Mouse (Mus musculus): ENCODE measurements around the gene Fam205c. TPM values are rescaled to one million over a fixed set of nuclear protein-coding genes. Genes with fewer than 3 reads are reported as not detected.
"Not testable (repeated sequence)": the region's sequence is repeated elsewhere in the genome, so short reads cannot be mapped to it uniquely, and the experiment has no call there.

The Fam205c gene
- polyA plus RNA-seq, 2 experiments, result not detected

DNA sequence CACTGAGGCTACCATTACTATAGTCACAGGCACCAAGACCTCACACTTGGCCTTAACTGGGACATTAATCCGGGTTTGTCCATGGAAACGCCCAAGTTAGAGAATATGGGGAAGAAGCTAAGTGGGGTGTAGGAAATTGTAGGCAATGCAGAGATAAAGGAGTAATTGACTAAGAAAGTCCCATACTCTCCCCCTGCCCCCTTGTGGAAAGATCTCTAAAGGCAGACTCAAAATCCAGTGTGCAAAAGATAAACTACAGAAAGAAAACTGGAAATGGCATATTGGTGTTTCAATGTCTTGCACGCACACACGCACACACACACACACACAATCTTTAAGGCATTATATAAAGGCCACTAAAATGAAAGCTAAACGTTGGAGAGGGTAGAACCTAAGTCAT lies 3.3 kb downstream of the Fam205c start:
- H3K4me1 ChIP-seq (ENCODE audit: control insufficient read depth, insufficient read depth, low read length), result no peaks in the 10 kb centered on the region
- H3K27ac ChIP-seq (replicated peaks; ENCODE audit: low read depth, low read length), result no peak overlapping the region
- TF ChIP-seq POLR2A (IDR thresholded peaks at IDR 0.05; ENCODE audit: borderline replicate concordance, extremely low read depth, insufficient read depth, insufficient read length), result no peak
- ATAC-seq (ENCODE audit: low FRiP score, low read depth) (no peak), DNase-seq (ENCODE audit: low spot score) (no peak)
- no peaks in the 10 kb centered on the region for H3K27me3 ChIP-seq (ENCODE audit: control insufficient read depth, insufficient read depth, low read length)
- no peak overlapping the region for H3K9ac ChIP-seq (ENCODE audit: low read depth, low read length, severe bottlenecking)
- no peaks in the 10 kb centered on the region for H3K9me3 ChIP-seq (ENCODE audit: control insufficient read depth, low read length)
- no peaks in the 10 kb centered on the region for H3K36me3 ChIP-seq (ENCODE audit: control insufficient read depth, insufficient read depth, low read length)
- no peak overlapping the region for H3K4me2 ChIP-seq (replicated peaks; ENCODE audit: low read depth, low read length, severe bottlenecking)
- WGBS, result 76% methylated on average over 5 of the region's 5 CpGs
- H3K4me3 ChIP-seq (replicated peaks; ENCODE audit: low read length), result no peak overlapping the region

- Histone ChIP-seq H3K27me3 (ENCODE audit: control insufficient read depth, insufficient read depth, low read length) (no peaks in the 10 kb centered on the region), H3K4me3 (replicated peaks; ENCODE audit: low read length) (no peak overlapping the region), H3K9ac (ENCODE audit: low read depth, low read length, severe bottlenecking) (no peak overlapping the region), H3K4me2 (replicated peaks; ENCODE audit: low read depth, low read length, severe bottlenecking) (no peak overlapping the region), H3K36me3 (ENCODE audit: control insufficient read depth, insufficient read depth, low read length) (no peaks in the 10 kb centered on the region), H3K27ac (replicated peaks; ENCODE audit: low read depth, low read length) (no peak overlapping the region), H3K9me3 (ENCODE audit: control insufficient read depth, low read length) (no peaks in the 10 kb centered on the region), H3K4me1 (ENCODE audit: control insufficient read depth, insufficient read depth, low read length) (no peaks in the 10 kb centered on the region)
- DNase-seq (ENCODE audit: low spot score) (no peak), ATAC-seq (ENCODE audit: low FRiP score, low read depth) (no peak)
- 87% methylated on average over 5 of the region's 5 CpGs for WGBS
- no peak for TF ChIP-seq POLR2A (IDR thresholded peaks at IDR 0.05; ENCODE audit: borderline replicate concordance, extremely low read depth, insufficient read depth, insufficient read length)
Measured at GRCm38 (mm10) chr4:42868193-42868592, 5.8 kb downstream of the Fam205c start.

DNA sequence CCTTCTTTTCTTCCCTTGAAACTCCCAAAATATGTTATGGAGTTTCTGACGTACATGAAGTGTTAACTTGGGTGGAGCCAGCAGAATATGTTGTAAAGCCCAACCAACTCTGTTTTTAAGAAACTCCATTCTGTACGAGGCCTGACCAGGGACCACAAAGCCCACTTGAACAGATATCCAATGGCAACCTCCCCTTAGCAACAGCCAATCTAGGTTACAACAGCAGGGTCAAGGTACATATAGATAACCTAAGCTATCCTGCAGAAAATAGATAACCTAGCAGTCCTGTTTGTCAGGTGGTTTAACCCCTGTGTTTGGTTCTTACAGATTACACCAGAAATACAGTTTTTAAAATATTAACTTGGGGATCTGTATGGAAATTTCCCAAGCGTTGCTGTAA lies 6.6 kb downstream of the Fam205c start:
- Histone ChIP-seq H3K4me3 (replicated peaks; ENCODE audit: low read length) (no peak overlapping the region), H3K36me3 (ENCODE audit: control insufficient read depth, insufficient read depth, low read length) (no peaks in the 10 kb centered on the region), H3K4me1 (ENCODE audit: control insufficient read depth, insufficient read depth, low read length) (no peaks in the 10 kb centered on the region), H3K9me3 (ENCODE audit: control insufficient read depth, low read length) (no peaks in the 10 kb centered on the region), H3K9ac (ENCODE audit: low read depth, low read length, severe bottlenecking) (no peak overlapping the region), H3K27ac (replicated peaks; ENCODE audit: low read depth, low read length) (no peak overlapping the region), H3K27me3 (ENCODE audit: control insufficient read depth, insufficient read depth, low read length) (no peaks in the 10 kb centered on the region), H3K4me2 (replicated peaks; ENCODE audit: low read depth, low read length, severe bottlenecking) (no peak overlapping the region)
- 56% methylated on average over 3 of the region's 3 CpGs for WGBS
- DNase-seq (ENCODE audit: low spot score) (no peak), ATAC-seq (ENCODE audit: low FRiP score, low read depth) (no peak)
- no peak for TF ChIP-seq POLR2A (IDR thresholded peaks at IDR 0.05; ENCODE audit: borderline replicate concordance, extremely low read depth, insufficient read depth, insufficient read length)

DNA sequence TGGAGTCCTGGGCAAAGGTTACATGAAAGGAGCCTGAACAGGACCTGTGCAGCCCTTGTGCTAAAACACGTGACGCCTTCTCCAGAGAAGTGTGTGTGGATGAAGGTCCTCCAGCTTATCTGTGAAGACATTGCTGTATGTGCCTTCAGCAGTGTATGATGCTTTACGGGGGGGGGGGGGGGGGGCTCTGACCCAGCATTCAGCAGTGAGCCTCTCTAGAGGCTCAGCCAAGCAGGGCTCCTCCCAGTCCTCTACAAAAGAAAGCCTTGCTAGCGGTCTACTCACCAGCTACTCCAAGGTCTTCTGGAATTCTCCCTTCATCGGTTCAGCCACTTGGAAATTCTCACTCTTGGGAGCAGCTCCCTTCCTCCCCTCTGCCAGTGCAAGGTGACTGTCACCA lies 10.5 kb downstream of the Fam205c start:
- not testable (repeated sequence) for DNase-seq (ENCODE audit: low spot score); H3K4me3 ChIP-seq (replicated peaks; ENCODE audit: low read length); H3K4me2 ChIP-seq (replicated peaks; ENCODE audit: low read depth, low read length, severe bottlenecking); H3K27ac ChIP-seq (replicated peaks; ENCODE audit: low read depth, low read length); H3K27me3 ChIP-seq (ENCODE audit: control insufficient read depth, insufficient read depth, low read length); H3K4me1 ChIP-seq (ENCODE audit: control insufficient read depth, insufficient read depth, low read length); H3K9me3 ChIP-seq (ENCODE audit: control insufficient read depth, low read length); H3K9ac ChIP-seq (ENCODE audit: low read depth, low read length, severe bottlenecking); H3K36me3 ChIP-seq (ENCODE audit: control insufficient read depth, insufficient read depth, low read length); ATAC-seq (ENCODE audit: low FRiP score, low read depth)
- WGBS, result 91% methylated on average over 4 of the region's 5 CpGs

DNA sequence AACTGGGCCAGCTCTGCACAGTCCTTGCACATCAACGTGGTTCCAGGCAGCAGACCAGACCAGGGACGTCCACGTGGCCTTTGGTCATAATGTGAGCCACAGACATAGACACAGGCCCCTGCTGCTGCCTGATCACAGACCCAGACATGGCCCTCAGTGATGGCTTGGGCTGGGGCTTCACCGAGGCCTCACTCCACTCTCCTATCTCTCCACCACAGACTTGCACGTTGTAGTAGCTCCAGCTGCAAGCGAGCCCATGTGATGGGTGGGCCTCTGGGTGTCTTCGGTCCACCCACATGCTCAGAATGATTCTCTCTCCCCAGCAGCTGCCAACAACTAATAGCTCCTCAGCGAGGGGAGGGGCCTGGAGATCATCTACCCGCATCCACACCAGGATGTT lies 13.6 kb downstream of the Fam205c start:
- H3K27me3 ChIP-seq (ENCODE audit: control insufficient read depth, insufficient read depth, low read length); ATAC-seq (ENCODE audit: low FRiP score, low read depth); H3K4me3 ChIP-seq (replicated peaks; ENCODE audit: low read length); H3K9me3 ChIP-seq (ENCODE audit: control insufficient read depth, low read length); DNase-seq (ENCODE audit: low spot score); H3K4me1 ChIP-seq (ENCODE audit: control insufficient read depth, insufficient read depth, low read length); H3K36me3 ChIP-seq (ENCODE audit: control insufficient read depth, insufficient read depth, low read length); H3K9ac ChIP-seq (ENCODE audit: low read depth, low read length, severe bottlenecking); H3K27ac ChIP-seq (replicated peaks; ENCODE audit: low read depth, low read length); H3K4me2 ChIP-seq (replicated peaks; ENCODE audit: low read depth, low read length, severe bottlenecking): not testable (repeated sequence)
- 82% methylated on average over 9 of the region's 9 CpGs for WGBS

DNA sequence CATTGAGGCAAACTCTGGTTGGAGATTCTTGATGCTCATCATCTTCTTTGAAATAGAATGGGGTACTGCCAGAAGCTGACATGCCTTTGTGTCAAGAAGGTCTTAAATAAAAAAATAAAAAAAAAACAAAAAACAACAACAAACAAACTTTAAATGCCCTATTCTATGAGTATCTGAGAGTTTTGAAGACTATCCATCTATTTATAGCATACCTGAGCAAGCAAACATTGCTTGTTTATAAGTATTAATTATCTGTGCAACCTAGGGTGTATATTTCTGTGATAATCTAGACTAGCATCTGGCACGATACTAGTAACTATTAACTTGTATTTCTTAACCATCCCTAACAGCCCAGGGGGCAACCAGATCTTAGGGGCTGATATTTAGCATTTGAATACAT lies 17.4 kb downstream of the Fam205c start, which contains the start of gene Gm12394:
Gm12394 (minus strand) TSS at position 101 of the 400 bp plus-strand sequence.
- H3K4me2 ChIP-seq (replicated peaks; ENCODE audit: low read depth, low read length, severe bottlenecking); H3K36me3 ChIP-seq (ENCODE audit: control insufficient read depth, insufficient read depth, low read length); H3K27ac ChIP-seq (replicated peaks; ENCODE audit: low read depth, low read length); DNase-seq (ENCODE audit: low spot score); H3K9ac ChIP-seq (ENCODE audit: low read depth, low read length, severe bottlenecking); H3K4me1 ChIP-seq (ENCODE audit: control insufficient read depth, insufficient read depth, low read length); H3K9me3 ChIP-seq (ENCODE audit: control insufficient read depth, low read length); H3K27me3 ChIP-seq (ENCODE audit: control insufficient read depth, insufficient read depth, low read length); ATAC-seq (ENCODE audit: low FRiP score, low read depth); H3K4me3 ChIP-seq (replicated peaks; ENCODE audit: low read length): not testable (repeated sequence)
- 82% methylated on average over 1 of the region's 1 CpGs for WGBS

DNA sequence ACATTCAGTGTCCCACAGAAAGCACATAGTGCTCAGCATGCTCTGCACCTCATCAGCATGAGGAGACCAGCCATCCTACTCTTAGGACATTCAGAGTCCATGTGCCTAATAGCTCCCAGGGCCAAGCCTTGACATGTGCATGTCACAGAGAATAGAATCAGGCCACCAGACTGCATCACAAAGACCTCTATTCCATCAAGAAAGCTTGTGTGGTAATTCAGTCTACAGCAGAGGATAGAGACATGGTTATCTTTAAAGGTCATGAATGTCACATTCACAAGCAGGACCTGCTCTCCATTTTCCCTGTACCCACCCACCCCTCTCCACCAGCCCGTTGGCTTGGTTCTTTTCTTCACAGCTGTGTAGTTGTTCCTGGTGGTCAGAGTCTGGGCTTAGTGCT lies 20.2 kb downstream of the Fam205c start, which contains the start of gene Fam205a1:
Fam205a1 (minus strand) TSS at position 101 of the 400 bp plus-strand sequence.
- not testable (repeated sequence) for ATAC-seq (ENCODE audit: low FRiP score, low read depth); H3K4me1 ChIP-seq (ENCODE audit: control insufficient read depth, insufficient read depth, low read length); H3K27ac ChIP-seq (replicated peaks; ENCODE audit: low read depth, low read length); H3K36me3 ChIP-seq (ENCODE audit: control insufficient read depth, insufficient read depth, low read length); DNase-seq (ENCODE audit: low spot score); H3K9me3 ChIP-seq (ENCODE audit: control insufficient read depth, low read length); H3K9ac ChIP-seq (ENCODE audit: low read depth, low read length, severe bottlenecking); H3K4me2 ChIP-seq (replicated peaks; ENCODE audit: low read depth, low read length, severe bottlenecking); H3K27me3 ChIP-seq (ENCODE audit: control insufficient read depth, insufficient read depth, low read length); H3K4me3 ChIP-seq (replicated peaks; ENCODE audit: low read length)
- no CpG with 5 or more reads among the region's 1 CpGs for WGBS

Measured in limb, embryonic 14.5 days (tissue).